Mouse (Mus musculus): ENCODE data around the gene Zfp260. TPM values are rescaled to one million over a fixed set of nuclear protein-coding genes. Genes with fewer than 3 reads are reported as not detected.

Zfp260 gene
- 79.5 and 87.9 TPM in 2 replicates for polyA plus RNA-seq (2015; fragmentation: Nextera tagmentation; extraction: Ambion mirVana)

DNA sequence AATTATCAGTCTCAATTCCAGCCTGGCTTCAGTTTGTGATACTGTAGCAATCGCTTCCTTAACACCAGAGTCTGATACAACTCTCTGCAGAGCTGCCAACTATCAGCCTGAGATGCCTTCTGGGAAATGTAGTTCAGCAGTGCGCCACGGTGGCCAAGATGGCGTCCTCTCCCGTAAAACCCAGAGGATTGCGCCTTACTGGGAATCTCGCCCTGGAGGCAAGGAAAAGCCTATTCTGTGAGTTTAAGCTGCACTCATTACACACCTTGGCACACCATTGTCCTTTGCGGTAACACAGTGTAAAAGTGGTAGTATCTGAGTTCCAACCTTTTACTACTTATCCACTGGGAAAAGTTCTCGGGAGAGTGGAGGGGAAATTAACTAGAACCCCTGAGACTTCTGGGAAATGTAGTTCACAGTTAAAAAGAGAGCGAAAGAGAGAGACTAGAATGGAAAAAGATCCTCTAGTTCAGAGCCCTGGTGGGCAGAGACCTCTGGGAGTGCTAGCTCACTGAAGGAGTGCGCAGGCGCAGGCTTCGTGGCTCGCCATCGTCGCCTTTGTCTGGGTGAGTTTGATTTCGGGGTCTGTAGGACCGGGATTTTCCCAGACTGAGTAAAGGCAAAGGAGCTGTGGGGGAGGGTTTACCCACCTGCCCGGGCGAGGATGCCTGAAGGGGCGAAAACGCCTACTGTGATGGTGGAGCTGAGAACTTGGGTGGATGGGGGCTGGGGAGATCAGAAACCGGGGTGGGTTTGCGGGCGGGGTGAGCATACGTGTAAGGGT lies at the start of gene Zfp260:
Gene Zfp260, plus strand, starts transcription at position 132 of the 784 bp plus-strand sequence.
- Histone ChIP-seq H3K4me1 (ENCODE audit: control insufficient read depth, insufficient read depth, low read length) (peaks cover 23% of the 10 kb centered on the region), H3K27ac (ENCODE audit: low read length) (peak within 1 kb of the TSS; percentile 98), H3K4me3 (ENCODE audit: low read depth, low read length) (peak within 1 kb of the TSS; percentile 78), H3K36me3 (ENCODE audit: control insufficient read depth, insufficient read depth, low read length) (peaks cover 6% of the 10 kb centered on the region), H3K9ac (ENCODE audit: low read depth, low read length) (peak within 1 kb of the TSS; percentile 94), H3K9me3 (replicated peaks; ENCODE audit: control insufficient read depth, low read length, poor library complexity, severe bottlenecking) (no peaks in the 10 kb centered on the region), H3K27me3 (ENCODE audit: control insufficient read depth, insufficient read depth, low read depth, low read length) (no peaks in the 10 kb centered on the region), H3K4me2 (ENCODE audit: low read length) (peak within 1 kb of the TSS; percentile 74)
- WGBS: under 1% methylated on average over 26 of the region's 26 CpGs
- ATAC-seq: peak; percentile 81

- Histone ChIP-seq H3K4me3 (ENCODE audit: low read depth, low read length) (no peak overlapping the region), H3K9ac (ENCODE audit: low read depth, low read length) (no peak overlapping the region), H3K9me3 (replicated peaks; ENCODE audit: control insufficient read depth, low read length, poor library complexity, severe bottlenecking) (no peaks in the 10 kb centered on the region), H3K36me3 (ENCODE audit: control insufficient read depth, insufficient read depth, low read length) (0 out of 2 replicates have a peak, but pooled peaks cover 3% of the 10 kb centered on the region), H3K4me1 (ENCODE audit: control insufficient read depth, insufficient read depth, low read length) (peaks cover 6% of the 10 kb centered on the region; the same call in 1 of the 2 replicates), H3K4me2 (ENCODE audit: low read length) (no peak overlapping the region), H3K27me3 (ENCODE audit: control insufficient read depth, insufficient read depth, low read depth, low read length) (no peaks in the 10 kb centered on the region), H3K27ac (ENCODE audit: low read length) (no peak overlapping the region)
- WGBS: 92% methylated on average over 4 of the region's 4 CpGs
- ATAC-seq: no peak
Measured at GRCm38 (mm10) chr7:30048126-30048525, 46.5 kb upstream of the Zfp260 start.

- H3K4me2 ChIP-seq (ENCODE audit: low read length): peak within 1 kb of the TSS; percentile 75
- peak; percentile 99 for ATAC-seq
Measured at GRCm38 (mm10) chr7:30050882-30051548, 43.6 kb upstream of the Zfp260 start, which contains the start of gene Zfp14. Gene Zfp14 (minus strand): TSS chr7:30051380.

DNA sequence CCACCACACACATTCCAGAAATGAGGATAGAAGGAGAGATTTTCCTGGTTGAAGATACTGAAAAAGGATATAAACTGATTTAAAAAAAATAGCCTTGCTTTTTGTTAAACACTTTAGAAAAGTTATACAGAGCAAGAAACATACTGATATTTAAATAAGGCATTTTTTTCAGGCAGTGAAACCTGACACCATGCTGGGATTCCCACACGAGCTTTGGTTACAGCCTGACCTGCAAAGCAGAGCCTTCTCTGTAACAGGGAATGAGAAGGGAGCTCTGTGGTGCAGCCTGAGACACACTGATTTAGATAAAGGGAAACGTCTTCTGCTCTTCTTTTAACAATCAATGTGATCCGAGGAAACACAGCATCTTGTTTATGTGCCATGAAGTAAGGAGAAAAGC lies 41.0 kb upstream of the Zfp260 start:
- Histone ChIP-seq H3K27ac (ENCODE audit: low read length) (no peak overlapping the region), H3K27me3 (ENCODE audit: control insufficient read depth, insufficient read depth, low read depth, low read length) (no peaks in the 10 kb centered on the region), H3K9ac (ENCODE audit: low read depth, low read length) (no peak overlapping the region), H3K36me3 (ENCODE audit: control insufficient read depth, insufficient read depth, low read length) (peaks cover 13% of the 10 kb centered on the region), H3K4me1 (ENCODE audit: control insufficient read depth, insufficient read depth, low read length) (peaks cover 6% of the 10 kb centered on the region; the same call in 1 of the 2 replicates), H3K9me3 (replicated peaks; ENCODE audit: control insufficient read depth, low read length, poor library complexity, severe bottlenecking) (no peaks in the 10 kb centered on the region), H3K4me2 (ENCODE audit: low read length) (no peak overlapping the region), H3K4me3 (ENCODE audit: low read depth, low read length) (no peak overlapping the region)
- 17% methylated on average over 3 of the region's 3 CpGs for WGBS
- no peak for ATAC-seq

More at GRCm38 (mm10) chr7:30050882-30051548, 43.6 kb upstream of the Zfp260 start, which contains the start of gene Zfp14:
- Histone ChIP-seq H3K4me3 (ENCODE audit: low read depth, low read length) (peak within 1 kb of the TSS; percentile 72), H3K27ac (ENCODE audit: low read length) (peak within 1 kb of the TSS; percentile 90), H3K9ac (ENCODE audit: low read depth, low read length) (peak within 1 kb of the TSS; percentile 84), H3K4me1 (ENCODE audit: control insufficient read depth, insufficient read depth, low read length) (peaks cover 6% of the 10 kb centered on the region; the same call in 1 of the 2 replicates), H3K36me3 (ENCODE audit: control insufficient read depth, insufficient read depth, low read length) (peaks cover 4% of the 10 kb centered on the region), H3K9me3 (replicated peaks; ENCODE audit: control insufficient read depth, low read length, poor library complexity, severe bottlenecking) (no peaks in the 10 kb centered on the region), H3K27me3 (ENCODE audit: control insufficient read depth, insufficient read depth, low read depth, low read length) (no peaks in the 10 kb centered on the region)
- WGBS: under 1% methylated on average over 40 of the region's 40 CpGs

DNA sequence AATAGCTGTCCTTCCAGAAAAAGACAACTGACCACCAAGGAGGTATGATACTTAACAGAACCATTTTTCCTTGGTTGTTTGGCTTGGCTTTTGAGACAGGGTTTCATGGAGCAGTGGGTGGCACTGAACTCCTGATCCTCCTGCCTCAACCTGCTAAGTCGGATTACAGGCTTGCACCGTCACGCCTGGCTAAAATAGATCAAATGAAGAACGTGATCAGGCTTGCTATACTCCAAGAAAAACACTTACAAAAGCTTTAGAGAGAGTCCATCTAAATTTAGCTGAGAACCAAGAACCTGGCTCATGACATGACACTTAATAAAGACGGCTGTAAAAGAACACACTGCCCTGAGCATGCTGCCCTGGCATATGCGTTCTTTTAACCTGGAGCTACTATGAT lies 34.2 kb upstream of the Zfp260 start:
- H3K4me3 ChIP-seq (ENCODE audit: low read depth, low read length): no peak overlapping the region
- H3K4me1 ChIP-seq (ENCODE audit: control insufficient read depth, insufficient read depth, low read length): no peaks in the 10 kb centered on the region
- H3K36me3 ChIP-seq (ENCODE audit: control insufficient read depth, insufficient read depth, low read length): peaks cover 33% of the 10 kb centered on the region
- ATAC-seq: no peak
- H3K9ac ChIP-seq (ENCODE audit: low read depth, low read length): no peak overlapping the region
- no peaks in the 10 kb centered on the region for H3K27me3 ChIP-seq (ENCODE audit: control insufficient read depth, insufficient read depth, low read depth, low read length)
- WGBS: 58% methylated on average over 6 of the region's 6 CpGs
- H3K27ac ChIP-seq (ENCODE audit: low read length): no peak overlapping the region
- H3K4me2 ChIP-seq (ENCODE audit: low read length): no peak overlapping the region
- no peaks in the 10 kb centered on the region for H3K9me3 ChIP-seq (replicated peaks; ENCODE audit: control insufficient read depth, low read length, poor library complexity, severe bottlenecking)

- Histone ChIP-seq H3K36me3 (ENCODE audit: control insufficient read depth, insufficient read depth, low read length) (peaks cover 24% of the 10 kb centered on the region), H3K27me3 (ENCODE audit: control insufficient read depth, insufficient read depth, low read depth, low read length) (no peaks in the 10 kb centered on the region), H3K4me3 (ENCODE audit: low read depth, low read length) (no peak overlapping the region), H3K4me2 (ENCODE audit: low read length) (no peak overlapping the region), H3K27ac (ENCODE audit: low read length) (no peak overlapping the region), H3K4me1 (ENCODE audit: control insufficient read depth, insufficient read depth, low read length) (no peaks in the 10 kb centered on the region), H3K9ac (ENCODE audit: low read depth, low read length) (no peak overlapping the region), H3K9me3 (replicated peaks; ENCODE audit: control insufficient read depth, low read length, poor library complexity, severe bottlenecking) (no peaks in the 10 kb centered on the region)
- WGBS: 89% methylated on average over 5 of the region's 5 CpGs
- no peak for ATAC-seq
Measured at GRCm38 (mm10) chr7:30062478-30062877, 32.1 kb upstream of the Zfp260 start.

GRCm38 (mm10) chr7:30064622-30065021 lies 30.0 kb upstream of the Zfp260 start:
- Histone ChIP-seq H3K9me3 (replicated peaks; ENCODE audit: control insufficient read depth, low read length, poor library complexity, severe bottlenecking) (no peaks in the 10 kb centered on the region), H3K27ac (ENCODE audit: low read length) (no peak overlapping the region), H3K27me3 (ENCODE audit: control insufficient read depth, insufficient read depth, low read depth, low read length) (no peaks in the 10 kb centered on the region), H3K36me3 (ENCODE audit: control insufficient read depth, insufficient read depth, low read length) (peaks cover 24% of the 10 kb centered on the region), H3K9ac (ENCODE audit: low read depth, low read length) (no peak overlapping the region), H3K4me1 (ENCODE audit: control insufficient read depth, insufficient read depth, low read length) (no peaks in the 10 kb centered on the region), H3K4me3 (ENCODE audit: low read depth, low read length) (no peak overlapping the region), H3K4me2 (ENCODE audit: low read length) (no peak overlapping the region)
- ATAC-seq: no peak
- WGBS: 83% methylated on average over 5 of the region's 5 CpGs

DNA sequence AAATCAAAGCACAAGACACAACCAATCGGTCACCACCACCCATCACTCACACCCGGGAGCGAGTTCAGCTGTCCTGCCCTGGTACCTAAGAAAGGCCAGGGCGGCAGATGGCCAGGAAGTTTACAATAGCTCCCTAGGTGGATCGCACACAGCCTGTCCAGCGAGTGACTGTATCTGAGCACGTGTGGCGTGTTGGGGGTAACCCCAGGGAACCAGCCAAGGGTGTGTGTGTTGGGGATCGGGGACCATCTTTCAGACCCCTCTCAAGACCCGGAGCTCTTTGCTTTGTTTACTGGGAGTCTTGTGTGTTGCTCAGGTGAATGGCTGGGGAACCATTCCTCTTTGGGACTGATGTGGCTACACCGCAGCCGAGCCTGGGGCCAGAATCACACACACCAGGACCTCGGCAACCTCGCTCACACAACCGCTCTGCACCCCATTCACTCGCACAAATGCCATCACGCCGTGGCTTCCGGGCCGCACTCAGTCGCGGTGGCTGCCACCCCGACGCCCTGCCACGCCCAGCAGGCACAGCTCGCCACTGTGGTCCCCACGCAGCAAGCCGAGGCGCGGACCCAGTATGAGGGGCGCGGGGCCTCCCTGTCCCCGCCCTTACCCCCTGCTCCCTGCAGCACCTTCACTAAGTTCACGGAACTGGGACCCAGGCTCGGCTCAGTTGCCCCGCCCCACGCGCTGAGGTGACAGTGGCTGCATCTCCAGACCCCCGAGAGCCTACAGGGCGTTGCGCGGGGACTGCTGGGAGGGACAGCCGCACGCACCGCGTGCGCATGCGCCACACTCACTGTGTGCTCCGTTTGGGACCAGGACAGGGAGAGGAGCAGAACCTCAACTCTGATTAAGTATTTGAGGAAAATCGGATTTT lies 22.2 kb upstream of the Zfp260 start, which contains the start of gene Zfp82:
Gene Zfp82, minus strand, starts transcription at position 755 of the 883 bp plus-strand sequence.
- no peaks in the 10 kb centered on the region for H3K9me3 ChIP-seq (replicated peaks; ENCODE audit: control insufficient read depth, low read length, poor library complexity, severe bottlenecking)
- peaks cover 8% of the 10 kb centered on the region for H3K4me1 ChIP-seq (ENCODE audit: control insufficient read depth, insufficient read depth, low read length)
- peaks cover 2% of the 10 kb centered on the region; the same call in 1 of the 2 replicates for H3K36me3 ChIP-seq (ENCODE audit: control insufficient read depth, insufficient read depth, low read length)
- ATAC-seq: peak; percentile 95
- under 1% methylated on average over 50 of the region's 50 CpGs for WGBS
- H3K4me3 ChIP-seq (ENCODE audit: low read depth, low read length): peak within 1 kb of the TSS; percentile 75
- peak within 1 kb of the TSS; percentile 92 for H3K27ac ChIP-seq (ENCODE audit: low read length)
- peak within 1 kb of the TSS; percentile 82 for H3K9ac ChIP-seq (ENCODE audit: low read depth, low read length)
- peak within 1 kb of the TSS; percentile 94 for H3K4me2 ChIP-seq (ENCODE audit: low read length)
- no peaks in the 10 kb centered on the region for H3K27me3 ChIP-seq (ENCODE audit: control insufficient read depth, insufficient read depth, low read depth, low read length)
